Mouse (Mus musculus): ENCODE measurements at regions not wholly inside any gene's neighbourhood (a gene's known extent, or its start where the extent isn't known, plus 50 kb on each side); places are given as distances from the start of the nearest gene placed in this dataset.
"Not testable (repeated sequence)": the region's sequence is repeated elsewhere in the genome, so short reads cannot be mapped to it uniquely, and the experiment has no call there.

- Histone ChIP-seq H3K27ac (0 out of 2 replicates have a peak overlapping the region, but pooled peaks have one; percentile 28), H3K4me3 (no peak overlapping the region)
- DNase-seq (ENCODE audit: low spot score in 2 of 2) = peak in 1 of 2 experiments; percentile 42
- no peak for TF ChIP-seq CTCF (conservative IDR thresholded peaks at IDR 0.05)
These were observed 178.5 kb upstream of the Ipo5 start for GRCm38 (mm10) chr14:120732400-120733138.

- no peak overlapping the region for H3K27ac ChIP-seq
- DNase-seq (ENCODE audit: low spot score in 2 of 2) = no peak
- H3K4me3 ChIP-seq = no peak overlapping the region
- TF ChIP-seq CTCF (conservative IDR thresholded peaks at IDR 0.05) = no peak
These were observed 169.5 kb upstream of the Ipo5 start for GRCm38 (mm10) chr14:120741492-120742054.

- DNase-seq (ENCODE audit: low spot score in 2 of 2) = no peak
- no peak for TF ChIP-seq CTCF (conservative IDR thresholded peaks at IDR 0.05)
- Histone ChIP-seq H3K27ac (no peak overlapping the region), H3K4me3 (no peak overlapping the region)
These were observed 157.0 kb upstream of the Ipo5 start for GRCm38 (mm10) chr14:120754011-120754410.

GRCm38 (mm10) chr14:120755389-120755788 is 155.6 kb upstream of the Ipo5 start:
- H3K4me3 ChIP-seq = no peak overlapping the region
- DNase-seq (ENCODE audit: low spot score in 2 of 2) = no peak
- no peak overlapping the region for H3K27ac ChIP-seq
- no peak for TF ChIP-seq CTCF (conservative IDR thresholded peaks at IDR 0.05)

DNA sequence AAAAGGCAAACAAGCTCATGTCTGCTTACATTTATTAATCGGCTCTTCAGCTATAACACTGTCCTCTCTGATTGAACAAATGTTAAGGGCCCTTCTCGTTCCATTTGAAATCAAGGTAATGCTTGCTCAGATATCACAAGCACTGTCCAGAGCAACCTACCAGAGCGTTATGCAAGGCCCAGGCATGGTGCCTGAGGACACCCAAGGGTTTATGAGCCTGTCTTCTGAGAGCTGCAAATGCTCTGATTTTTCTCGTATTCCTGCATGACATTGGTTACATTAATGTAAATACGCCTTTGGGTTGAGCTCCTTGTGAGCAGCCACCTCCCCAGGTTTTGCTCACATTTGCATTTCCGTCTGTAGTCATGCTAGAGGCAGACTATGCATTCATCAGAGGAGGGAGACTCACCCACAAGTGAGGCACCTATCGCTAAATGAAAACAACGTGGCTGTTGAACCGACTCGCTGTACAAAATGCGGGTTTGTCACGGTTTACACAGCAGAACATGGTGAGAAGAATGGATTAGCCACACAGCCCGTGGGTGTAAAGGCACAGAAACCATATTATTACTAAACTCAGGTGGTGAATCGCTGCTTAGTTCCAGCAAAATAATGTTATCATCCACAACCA is 152.7 kb upstream of the Ipo5 start:
- no peak overlapping the region for H3K4me3 ChIP-seq
- DNase-seq (ENCODE audit: low spot score in 2 of 2) = no peak
- no peak for TF ChIP-seq CTCF (conservative IDR thresholded peaks at IDR 0.05)
- H3K27ac ChIP-seq = no peak overlapping the region

DNA sequence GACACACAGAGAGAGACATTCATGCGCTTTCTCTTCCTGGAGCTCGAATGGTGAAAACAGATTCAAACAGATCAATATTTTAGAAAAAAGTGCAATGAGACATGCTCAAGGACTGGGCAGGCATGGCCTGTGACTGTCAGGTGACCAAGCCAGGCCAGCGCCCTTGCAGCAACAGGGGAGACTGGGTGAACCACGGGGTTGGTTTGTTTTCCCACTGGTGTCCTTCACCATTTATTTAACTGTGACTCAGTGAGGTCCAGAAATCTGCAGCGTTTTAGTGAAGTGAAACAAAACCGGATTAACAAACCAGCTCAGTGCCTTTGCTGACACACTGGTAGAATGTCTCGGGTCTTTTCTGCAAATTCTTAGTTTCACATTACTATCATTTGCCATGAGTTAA is 148.9 kb upstream of the Ipo5 start:
- no peak for TF ChIP-seq CTCF (conservative IDR thresholded peaks at IDR 0.05)
- peak overlapping the region; percentile 28; the same call in 1 of the 2 replicates for H3K27ac ChIP-seq
- DNase-seq (ENCODE audit: low spot score in 2 of 2) = no peak
- no peak overlapping the region; the same call in 1 of the 2 replicates for H3K4me3 ChIP-seq

GRCm38 (mm10) chr14:120762733-120763132 is 148.3 kb upstream of the Ipo5 start:
- no peak for DNase-seq (ENCODE audit: low spot score in 2 of 2)
- Histone ChIP-seq H3K27ac (peak overlapping the region; percentile 28; the same call in 1 of the 2 replicates), H3K4me3 (no peak overlapping the region; the same call in 1 of the 2 replicates)
- no peak for TF ChIP-seq CTCF (conservative IDR thresholded peaks at IDR 0.05)

DNA sequence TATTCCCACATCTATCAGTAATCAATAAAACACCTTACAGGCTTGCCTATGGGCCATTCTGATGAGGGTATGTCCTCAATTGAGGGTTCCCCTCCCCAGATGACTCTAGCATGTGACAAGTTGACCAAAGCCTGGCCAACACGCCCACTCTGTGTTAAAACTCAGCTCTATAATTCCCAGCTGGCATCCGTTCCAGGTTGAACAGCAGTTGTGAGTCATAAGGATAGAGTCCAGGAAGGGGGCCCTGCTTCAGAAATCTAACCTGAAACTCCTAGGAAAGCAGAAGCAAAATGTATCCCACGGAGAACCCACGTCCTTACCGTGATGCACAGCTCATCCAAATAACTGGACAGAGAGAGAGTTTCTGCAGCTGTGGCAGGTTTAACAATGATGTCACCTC is 147.2 kb upstream of the Ipo5 start:
- no peak for TF ChIP-seq CTCF (conservative IDR thresholded peaks at IDR 0.05)
- H3K27ac ChIP-seq = no peak overlapping the region
- DNase-seq (ENCODE audit: low spot score in 2 of 2) = no peak
- H3K4me3 ChIP-seq = no peak overlapping the region

DNA sequence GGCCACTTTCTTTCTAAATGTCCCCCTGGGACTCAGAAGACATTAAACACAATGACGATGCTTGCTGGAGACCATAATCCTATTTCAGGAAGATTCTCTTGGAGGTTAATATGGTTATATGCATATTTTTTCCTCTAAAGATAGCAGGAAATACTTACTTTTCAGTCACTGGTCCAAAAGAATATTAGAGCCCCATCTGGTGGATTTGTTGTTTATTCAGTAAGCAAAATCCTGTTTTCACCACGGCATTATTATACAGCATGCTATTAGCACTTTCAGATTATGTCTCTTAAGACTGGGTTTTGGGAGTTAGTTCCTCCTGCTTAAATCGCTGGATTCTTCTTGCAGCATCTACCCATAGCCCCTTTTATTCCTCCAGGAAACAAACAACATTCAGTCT is 146.6 kb upstream of the Ipo5 start:
- peak; percentile 75 for TF ChIP-seq CTCF (conservative IDR thresholded peaks at IDR 0.05)

DNA sequence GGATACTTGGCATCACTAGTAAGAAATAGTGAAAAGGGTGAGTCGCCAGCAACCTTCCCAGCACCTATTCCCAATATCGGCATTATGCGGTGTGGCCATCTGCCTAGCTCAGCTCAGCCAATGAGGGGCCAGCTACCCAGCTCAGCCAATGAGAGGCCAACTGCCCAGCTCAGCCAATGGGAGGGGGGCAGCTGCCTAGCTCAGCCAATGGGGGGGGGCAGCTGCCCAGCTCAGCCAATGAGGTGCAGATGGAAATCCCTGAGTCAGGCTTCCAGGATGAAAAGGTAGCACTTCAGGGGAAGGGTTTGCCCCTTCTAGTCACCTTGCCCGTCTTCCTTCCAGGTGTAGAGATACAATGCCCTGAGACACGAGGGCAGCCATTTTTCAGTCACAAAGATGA is 144.6 kb upstream of the Ipo5 start:
- H3K27ac ChIP-seq = no peak overlapping the region
- no peak for TF ChIP-seq CTCF (conservative IDR thresholded peaks at IDR 0.05)
- H3K4me3 ChIP-seq = no peak overlapping the region
- DNase-seq (ENCODE audit: low spot score in 2 of 2) = no peak

More for the DNA sequence above, 146.6 kb upstream of the Ipo5 start:
- Histone ChIP-seq H3K27ac (peak overlapping the region; percentile 36; the same call in 1 of the 2 replicates), H3K4me3 (no peak overlapping the region)
- peak in 1 of 2 experiments; percentile 33 for DNase-seq (ENCODE audit: low spot score in 2 of 2)

GRCm38 (mm10) chr14:120770579-120770978 is 140.4 kb upstream of the Ipo5 start:
- Histone ChIP-seq H3K4me3 (no peak overlapping the region), H3K27ac (no peak overlapping the region)
- TF ChIP-seq CTCF (conservative IDR thresholded peaks at IDR 0.05) = no peak
- no peak for DNase-seq (ENCODE audit: low spot score in 2 of 2)

DNA sequence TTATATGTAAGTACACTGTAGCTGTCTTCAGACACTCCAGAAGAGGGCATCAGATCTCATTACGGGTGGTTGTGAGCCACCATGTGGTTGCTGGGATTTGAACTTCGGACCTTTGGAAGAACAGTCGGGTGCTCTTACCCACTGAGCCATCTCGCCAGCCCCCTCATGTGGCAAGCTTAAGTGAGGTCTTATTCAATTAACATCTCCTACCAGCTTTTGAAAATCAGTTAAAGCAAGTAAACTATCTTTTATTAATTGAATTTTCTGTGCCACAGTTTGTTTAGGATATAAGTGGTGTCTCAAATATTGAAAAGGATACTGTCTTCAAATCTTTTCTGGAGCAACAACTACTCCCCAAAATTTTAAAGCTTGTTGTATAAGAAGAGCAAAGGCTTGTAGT is 138.0 kb upstream of the Ipo5 start:
- not testable (repeated sequence) for DNase-seq (ENCODE audit: low spot score in 2 of 2); H3K27ac ChIP-seq; H3K4me3 ChIP-seq

- no peak for DNase-seq (ENCODE audit: low spot score in 2 of 2)
- no peak overlapping the region for H3K27ac ChIP-seq
- peak; percentile 79 for TF ChIP-seq CTCF (conservative IDR thresholded peaks at IDR 0.05)
- no peak overlapping the region for H3K4me3 ChIP-seq
These were observed 119.0 kb upstream of the Ipo5 start for GRCm38 (mm10) chr14:120791828-120792554.

Data from layer of hippocampus, adult 2 months (tissue).